Mouse (Mus musculus) urinary bladder, postnatal 14 days (tissue): ENCODE data around the gene Fbp1.
A peak's percentile ranks its signal among the peaks of the same experiment; 100 is the strongest.
"Not testable (repeated sequence)": the region's sequence is repeated elsewhere in the genome, so short reads cannot be mapped to it uniquely, and the experiment has no call there.

Experiments
- DNase-seq: peaks from one replicate; pipeline ENCODE4 v3.0.0; 2021; ENCODE audit warnings: low spot score

Fbp1 gene

GRCm38 (mm10) chr13:62887712-62888441, at the start of gene Fbp1:
TSS of gene Fbp1 (minus strand) at chr13:62888282.
- DNase-seq, result peak; percentile 12

- no peak for DNase-seq
Observed at GRCm38 (mm10) chr13:62932452-62932851, 44.4 kb upstream of the Fbp1 start.

GRCm38 (mm10) chr13:62929766-62930389, 41.8 kb upstream of the Fbp1 start:
- peak; percentile 37 for DNase-seq

GRCm38 (mm10) chr13:62929144-62929543, 41.1 kb upstream of the Fbp1 start:
- not testable (repeated sequence) for DNase-seq

GRCm38 (mm10) chr13:62927470-62927869, 39.4 kb upstream of the Fbp1 start:
- DNase-seq, result no peak

- peak; percentile 56 for DNase-seq
Observed at GRCm38 (mm10) chr13:62926479-62926878, 38.4 kb upstream of the Fbp1 start.

GRCm38 (mm10) chr13:62923182-62923581, 35.1 kb upstream of the Fbp1 start:
- DNase-seq, result no peak

GRCm38 (mm10) chr13:62922645-62923044, 34.6 kb upstream of the Fbp1 start:
- peak; percentile 15 for DNase-seq

GRCm38 (mm10) chr13:62919647-62920341, 31.7 kb upstream of the Fbp1 start:
- DNase-seq, result peak; percentile 84

- no peak for DNase-seq
Observed at GRCm38 (mm10) chr13:62917416-62918110, 29.5 kb upstream of the Fbp1 start.

GRCm38 (mm10) chr13:62916675-62917074, 28.6 kb upstream of the Fbp1 start:
- DNase-seq, result no peak

- no peak for DNase-seq
Observed at GRCm38 (mm10) chr13:62911575-62911974, 23.5 kb upstream of the Fbp1 start.

GRCm38 (mm10) chr13:62910206-62910605, 22.1 kb upstream of the Fbp1 start:
- DNase-seq, result no peak

- no peak for DNase-seq
Observed at GRCm38 (mm10) chr13:62909776-62910175, 21.7 kb upstream of the Fbp1 start.

GRCm38 (mm10) chr13:62908163-62908559, 20.1 kb upstream of the Fbp1 start:
- DNase-seq, result peak; percentile 13

- DNase-seq, result no peak
Observed at GRCm38 (mm10) chr13:62907527-62908162, 19.6 kb upstream of the Fbp1 start.

GRCm38 (mm10) chr13:62901139-62901538, 13.1 kb upstream of the Fbp1 start:
- DNase-seq, result no peak

- DNase-seq, result no peak
Observed at GRCm38 (mm10) chr13:62897927-62898646, 10.0 kb upstream of the Fbp1 start.

- no peak for DNase-seq
Observed at GRCm38 (mm10) chr13:62893044-62893842, 5.2 kb upstream of the Fbp1 start.

GRCm38 (mm10) chr13:62889311-62889710, 1.2 kb upstream of the Fbp1 start:
- peak; percentile 33 for DNase-seq
